Mouse (Mus musculus) olfactory bulb, adult 2 months (tissue): ENCODE measurements around the gene Ptbp3.

Source experiments
- CTCF ChIP-seq: fragments of 200-500 bp; IDR thresholded peaks from 2 replicates; pipeline ENCODE4 v1.5.1; 2012; ENCODE audit warnings: low read depth, mild to moderate bottlenecking, low read length, moderate library complexity; ENCODE audit not compliant: insufficient read depth
- POLR2A ChIP-seq: fragments of 200-500 bp; IDR thresholded peaks from 2 replicates; pipeline ENCODE4 v1.6.1; 2012; ENCODE audit warnings: mild to moderate bottlenecking, low read depth, low read length, moderate library complexity; ENCODE audit not compliant: insufficient read depth

DNA sequence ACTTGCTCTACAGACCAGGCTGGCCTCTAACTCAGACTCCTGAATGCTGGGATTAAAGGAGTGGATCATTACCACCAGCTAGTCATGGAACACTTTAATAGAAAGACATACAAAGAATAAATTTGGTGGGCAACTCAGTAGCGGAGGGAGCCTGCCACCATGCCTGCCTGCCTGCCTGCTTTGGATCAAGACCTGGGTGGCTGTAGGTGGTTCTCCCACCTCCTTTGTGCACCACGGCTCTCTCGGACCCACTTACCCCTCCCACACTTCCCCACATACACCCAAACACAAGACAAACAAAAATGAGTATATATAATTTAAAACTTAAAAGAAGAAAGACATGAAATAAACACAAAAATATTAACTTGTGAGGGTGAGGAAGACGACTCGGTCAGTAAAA is 92.1 kb downstream of the Ptbp3 start:
- TF ChIP-seq POLR2A (no peak), CTCF (no peak)
